Mouse (Mus musculus) MEL (cell line): ENCODE results near the gene Drosha. TPM values are rescaled to one million over a fixed set of nuclear protein-coding genes. Genes with fewer than 3 reads are reported as not detected.

Source experiments
- DNase-seq: peaks from one replicate; pipeline ENCODE4 v3.0.0; 2011; ENCODE audit warnings: low read depth, low spot score
- H3K27ac ChIP-seq: 2 replicates; pipeline ENCODE4 v1.5.1; 2012; ENCODE audit warnings: low read depth, mild to moderate bottlenecking, control low read depth, low read length, moderate library complexity; ENCODE audit not compliant: control insufficient read depth
- H3K27me3 ChIP-seq, 2 experiments: fragments of 150-350 bp in 1 of 2; sonication (generic) in 1 of 2; 2 replicates each; pipeline ENCODE4 v1.6.1; 2012; ENCODE audit warnings: low read length in 2 of 2, mild to moderate bottlenecking in 2 of 2, improper control_type of control experiment in 1 of 2, moderate library complexity in 1 of 2; ENCODE audit not compliant: insufficient read depth in 2 of 2, control insufficient read depth in 1 of 2
- H3K36me3 ChIP-seq, 2 experiments: 2 replicates each; pipeline ENCODE4 v1.6.1; 2012 to 2014; ENCODE audit warnings: low read length in 2 of 2, improper control_type of control experiment in 1 of 2, inconsistent platforms in 1 of 2, mild to moderate bottlenecking in 1 of 2; ENCODE audit not compliant: insufficient read depth in 2 of 2, control insufficient read depth in 1 of 2
- H3K4me1 ChIP-seq, 2 experiments: fragments of 150-350 bp in 1 of 2; sonication (generic) in 1 of 2; 2 replicates each; pipeline ENCODE4 v1.6.1; 2012; ENCODE audit warnings: low read length in 2 of 2, improper control_type of control experiment in 1 of 2, mild to moderate bottlenecking in 1 of 2; ENCODE audit not compliant: insufficient read depth in 2 of 2, control insufficient read depth in 1 of 2
- H3K4me3 ChIP-seq, 2 experiments: fragments of 150-350 bp in 1 of 2; sonication (generic) in 1 of 2; 2 replicates each; pipeline ENCODE4 v1.5.1; 2012; ENCODE audit warnings: low read depth in 2 of 2, low read length in 2 of 2, mild to moderate bottlenecking in 2 of 2, moderate library complexity in 2 of 2, control low read depth in 1 of 2, improper control_type of control experiment in 1 of 2; ENCODE audit not compliant: control insufficient read depth in 1 of 2, insufficient read depth in 1 of 2
- H3K79me2 ChIP-seq: 2 replicates; pipeline ENCODE4 v1.6.1; 2012; ENCODE audit warnings: mild to moderate bottlenecking, low read length, moderate library complexity; ENCODE audit not compliant: control insufficient read depth, poor library complexity, insufficient read depth
- H3K9ac ChIP-seq: 2 replicates; pipeline ENCODE4 v1.6.1; 2012; ENCODE audit warnings: low read depth, mild to moderate bottlenecking, control low read depth, low read length, moderate library complexity; ENCODE audit not compliant: control insufficient read depth, poor library complexity, severe bottlenecking
- H3K9me3 ChIP-seq: fragments of 150-350 bp; sonication (generic); replicated peaks from 2 replicates; pipeline ENCODE4 v1.6.1; 2012; ENCODE audit warnings: mild to moderate bottlenecking, low read length, improper control_type of control experiment, moderate library complexity; ENCODE audit not compliant: insufficient read depth
- CTCF ChIP-seq, 3 experiments: IDR thresholded peaks in 2 of 3; conservative IDR thresholded peaks in 1 of 3; 2 replicates each; pipeline ENCODE4 v1.5.1; 2011 to 2012; ENCODE audit warnings: low read length in 3 of 3, low read depth in 2 of 3, mild to moderate bottlenecking in 2 of 3, improper control_type of control experiment in 1 of 3, inconsistent platforms in 1 of 3, mixed read lengths in 1 of 3, moderate library complexity in 1 of 3; ENCODE audit not compliant: control insufficient read depth in 1 of 3, insufficient read depth in 1 of 3, poor library complexity in 1 of 3, severe bottlenecking in 1 of 3
- ELF1 ChIP-seq: IDR thresholded peaks from 2 replicates; pipeline ENCODE4 v1.6.1; 2014; ENCODE audit warnings: low read depth, mild to moderate bottlenecking, inconsistent platforms, low read length, improper control_type of control experiment, moderate library complexity
- ETS1 ChIP-seq: IDR thresholded peaks from 2 replicates; pipeline ENCODE4 v1.6.1; 2012; ENCODE audit warnings: low read depth, mild to moderate bottlenecking, inconsistent platforms, low read length, improper control_type of control experiment, moderate library complexity
- MAFK ChIP-seq: IDR thresholded peaks from 2 replicates; pipeline ENCODE4 v1.6.1; 2011; ENCODE audit warnings: low read depth, mild to moderate bottlenecking, low read length, improper control_type of control experiment, borderline replicate concordance
- MXI1 ChIP-seq: IDR thresholded peaks from 2 replicates; pipeline ENCODE4 v1.6.1; 2011; ENCODE audit warnings: mild to moderate bottlenecking, low read depth, low read length, improper control_type of control experiment
- NELFE ChIP-seq: IDR thresholded peaks from 2 replicates; pipeline ENCODE4 v1.6.1; 2011; ENCODE audit warnings: low read depth, low read length, improper control_type of control experiment
- NRF1 ChIP-seq: IDR thresholded peaks from 2 replicates; pipeline ENCODE4 v1.6.1; 2014; ENCODE audit warnings: low read depth, mild to moderate bottlenecking, inconsistent platforms, low read length, improper control_type of control experiment, moderate library complexity; ENCODE audit not compliant: poor library complexity, insufficient read depth, severe bottlenecking
- RAD21 ChIP-seq: IDR thresholded peaks from 2 replicates; pipeline ENCODE4 v1.6.1; 2011; ENCODE audit warnings: mild to moderate bottlenecking, low read depth, low read length, improper control_type of control experiment
- RCOR1 ChIP-seq: IDR thresholded peaks from 2 replicates; pipeline ENCODE4 v1.6.1; 2012; ENCODE audit warnings: low read depth, mild to moderate bottlenecking, inconsistent platforms, low read length, improper control_type of control experiment
- SMC3 ChIP-seq: IDR thresholded peaks from 2 replicates; pipeline ENCODE4 v1.6.1; 2011; ENCODE audit warnings: low read depth, low read length, improper control_type of control experiment
- TAL1 ChIP-seq: IDR thresholded peaks from 2 replicates; pipeline ENCODE4 v1.6.1; 2012; ENCODE audit warnings: mild to moderate bottlenecking, inconsistent platforms, low read length, moderate library complexity, mixed read lengths
- TCF12 ChIP-seq: IDR thresholded peaks from 2 replicates; pipeline ENCODE4 v1.6.1; 2014; ENCODE audit warnings: low read depth, mild to moderate bottlenecking, inconsistent platforms, low read length, improper control_type of control experiment, moderate library complexity
- UBTF ChIP-seq: IDR thresholded peaks from 2 replicates; pipeline ENCODE4 v1.6.1; 2012; ENCODE audit warnings: low read depth, mild to moderate bottlenecking, inconsistent platforms, low read length, improper control_type of control experiment, moderate library complexity, borderline replicate concordance; ENCODE audit not compliant: insufficient read depth
- USF1 ChIP-seq: IDR thresholded peaks from 2 replicates; pipeline ENCODE4 v1.6.1; 2014; ENCODE audit warnings: low read depth, mild to moderate bottlenecking, inconsistent platforms, low read length, improper control_type of control experiment, moderate library complexity
- ZMIZ1 ChIP-seq: IDR thresholded peaks from 2 replicates; pipeline ENCODE4 v1.6.1; 2012; ENCODE audit warnings: low read depth, mild to moderate bottlenecking, inconsistent platforms, low read length, improper control_type of control experiment, moderate library complexity
- polyA plus RNA-seq, 2 experiments: library from polyadenylated mRNA; stranded (reverse) in 1 of 2; unstranded in 1 of 2; fragments of >175 nt in 1 of 2; fragments of >200 nt in 1 of 2; gene quantifications; 2 replicates each; pipeline versions ENCODE4 v1.2.1 to v1.2.4; 2012; ENCODE audit warnings: low replicate concordance in 2 of 2, low read depth in 1 of 2; ENCODE audit not compliant: insufficient read length in 2 of 2, insufficient read depth in 1 of 2, missing spikeins in 1 of 2
- total RNA-seq: library from RNA; depleted of rRNA; stranded (reverse); fragments of 300-350 nt; gene quantifications from 2 replicates; pipeline ENCODE4 v1.2.3, GENCODE M21; 2012

Gene Drosha
- total and polyA plus RNA-seq, 3 experiments = 43.3 to 482 (median 96.9) TPM

- H3K36me3 ChIP-seq = no peaks in the 10 kb centered on the region
- no peak overlapping the region for H3K4me3 ChIP-seq
- H3K9ac ChIP-seq = no peak overlapping the region
- H3K27ac ChIP-seq = no peak overlapping the region
- H3K4me1 ChIP-seq = no peaks in the 10 kb centered on the region
- TF ChIP-seq ELF1 (no peak), CTCF (IDR thresholded peaks at IDR 0.05 in 2 of 3, conservative IDR thresholded peaks at IDR 0.05 in 1 of 3; ENCODE audit: control insufficient read depth in 1 of 3, insufficient read depth in 1 of 3, low read depth in 2 of 3, low read length in 3 of 3, poor library complexity in 1 of 3, severe bottlenecking in 1 of 3) (peak; percentile 8 to 37 (median 24); a peak in 3 of 6 replicates), SMC3 (peak; percentile 46), RAD21 (peak; percentile 23), UBTF (no peak)
- TF ChIP-seq, all 39 proteins: peak for 3
- H3K9me3 ChIP-seq = no peaks in the 10 kb centered on the region
- no peaks in the 10 kb centered on the region for H3K79me2 ChIP-seq
- no peak for DNase-seq
- peaks cover 3 to 9% of the 10 kb centered on the region in 2 experiments; a peak in 3 of 4 replicates for H3K27me3 ChIP-seq
Measured at GRCm38 (mm10) chr15:12788536-12788935, 36.1 kb upstream of the Drosha start.

DNA sequence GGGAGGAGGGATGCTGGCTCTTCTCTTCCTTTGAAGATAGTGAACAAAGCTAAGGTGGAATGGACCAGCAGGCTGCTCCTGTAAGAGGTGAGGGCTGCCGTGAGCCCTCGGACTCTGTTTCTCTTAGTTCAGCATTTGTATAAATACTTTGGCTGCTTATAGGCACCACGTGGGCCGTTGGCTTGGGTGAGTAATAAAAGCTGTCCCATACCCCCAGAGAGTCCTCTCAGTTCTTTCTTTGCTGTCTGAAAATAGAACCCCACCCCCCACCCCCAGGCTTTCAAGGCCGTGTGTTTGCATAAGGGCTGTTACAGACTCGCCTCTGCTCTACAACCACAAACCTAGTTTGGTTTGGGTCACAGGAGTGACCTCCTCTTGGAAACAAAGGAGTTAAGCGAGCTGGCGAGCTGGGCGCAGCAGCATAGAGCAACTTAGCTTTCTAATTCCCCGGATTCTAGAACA lies 35.2 kb upstream of the Drosha start:
- no peak for TF ChIP-seq USF1
- TF ChIP-seq NRF1 = no peak
- no peak for TF ChIP-seq MAFK
- no peak for TF ChIP-seq RCOR1
- no peak for TF ChIP-seq NELFE
- no peak for TF ChIP-seq UBTF
- TF ChIP-seq ZMIZ1 = no peak
- TF ChIP-seq, all 39 proteins: peak for 0
- no peaks in the 10 kb centered on the region for H3K79me2 ChIP-seq
- no peak overlapping the region for H3K9ac ChIP-seq
- no peak overlapping the region for H3K27ac ChIP-seq
- H3K27me3 ChIP-seq = peaks cover 1 to 7% of the 10 kb centered on the region in 2 experiments; a peak in 3 of 4 replicates
- no peaks in the 10 kb centered on the region for H3K9me3 ChIP-seq
- no peaks in the 10 kb centered on the region for H3K36me3 ChIP-seq
- no peaks in the 10 kb centered on the region for H3K4me1 ChIP-seq
- H3K4me3 ChIP-seq = no peak overlapping the region
- no peak for DNase-seq

DNA sequence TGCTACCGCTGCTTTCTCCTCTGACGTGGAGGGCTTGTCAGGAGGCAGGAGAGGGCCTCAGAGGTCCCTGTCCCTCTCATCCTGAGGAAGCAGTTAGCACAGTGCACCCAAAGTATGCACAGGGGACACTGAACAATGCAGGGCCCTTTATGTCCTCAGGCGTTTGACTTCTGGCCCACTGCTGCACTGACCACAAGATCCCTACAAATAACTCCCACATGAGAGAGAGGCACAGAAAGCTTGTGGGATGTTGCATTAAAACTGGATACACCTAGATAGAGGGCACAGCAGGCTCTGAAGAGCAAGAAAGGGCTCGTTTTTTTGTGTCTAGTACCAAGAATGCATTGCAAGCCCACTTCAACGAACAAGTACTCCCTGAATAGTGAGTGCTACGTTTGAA lies 30.3 kb upstream of the Drosha start:
- Histone ChIP-seq H3K9ac (no peak overlapping the region), H3K79me2 (no peaks in the 10 kb centered on the region), H3K4me1 (no peaks in the 10 kb centered on the region; a peak in 1 of 4 replicates), H3K9me3 (no peaks in the 10 kb centered on the region), H3K27me3 (no peaks in the 10 kb centered on the region; a peak in 1 of 4 replicates)
- no peak for DNase-seq
- TF ChIP-seq TAL1 = no peak
- no peak for TF ChIP-seq MXI1
- TF ChIP-seq TCF12 = no peak
- no peak for TF ChIP-seq NRF1
- TF ChIP-seq ETS1 = no peak
- TF ChIP-seq, all 39 proteins: peak for 0
- Histone ChIP-seq H3K36me3 (no peaks in the 10 kb centered on the region), H3K4me3 (no peak overlapping the region), H3K27ac (no peak overlapping the region)
